Mouse (Mus musculus): ENCODE results near the gene Itgb4. TPM values are rescaled to one million over a fixed set of nuclear protein-coding genes. Genes with fewer than 3 reads are reported as not detected.

The Itgb4 gene
- total RNA-seq, 2 experiments from 2014 or later = 8.2 to 9.7 TPM

GRCm38 (mm10) chr11:116029086-116029865 is 54.8 kb downstream of the Itgb4 start:
- DNase-seq = no peak

DNA sequence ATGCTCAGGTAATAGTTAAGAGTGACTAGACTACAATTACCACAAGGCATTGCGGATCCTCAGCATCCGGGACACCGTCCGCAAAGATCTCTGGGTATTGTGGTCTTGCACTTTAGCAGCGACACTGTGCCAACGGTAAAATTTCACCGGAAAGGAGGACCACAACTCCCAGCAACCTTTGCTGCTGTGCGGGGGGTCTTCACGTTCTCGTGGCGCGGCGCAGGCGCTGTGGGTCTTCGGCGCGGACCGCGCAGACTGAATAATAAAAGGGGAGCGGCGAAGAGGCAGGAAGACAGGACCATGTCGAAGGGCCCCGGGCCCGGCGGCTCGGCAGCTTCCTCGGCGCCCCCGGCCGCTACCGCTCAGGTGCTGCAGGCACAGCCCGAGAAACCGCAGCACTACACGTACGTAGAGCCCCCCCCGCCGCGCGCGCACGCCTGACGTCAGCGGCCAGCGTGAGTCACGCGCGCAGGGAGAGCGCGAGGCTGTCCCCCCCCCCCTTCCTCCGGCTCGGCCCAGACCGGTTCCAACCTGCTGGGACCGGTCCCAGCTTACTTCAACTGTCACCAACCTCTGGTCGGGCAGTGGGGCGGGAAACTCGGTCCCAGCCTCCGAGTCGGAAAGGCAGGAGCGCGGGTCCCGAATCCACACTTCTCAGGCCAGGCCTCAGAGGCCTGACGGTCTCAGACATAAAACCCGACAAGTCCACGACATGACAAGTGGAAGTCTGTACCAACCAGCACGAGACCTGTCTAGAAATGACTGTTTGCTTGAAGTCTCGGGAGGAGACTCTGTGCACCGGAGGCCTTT is 55.8 kb downstream of the Itgb4 start, which contains the start of gene Unk:
Gene Unk, plus strand, starts transcription at position 235 of the 810 bp plus-strand sequence.
- peak; percentile 98 for DNase-seq

GRCm38 (mm10) chr11:116030898-116031845 is 56.7 kb downstream of the Itgb4 start:
- no peak for DNase-seq

DNA sequence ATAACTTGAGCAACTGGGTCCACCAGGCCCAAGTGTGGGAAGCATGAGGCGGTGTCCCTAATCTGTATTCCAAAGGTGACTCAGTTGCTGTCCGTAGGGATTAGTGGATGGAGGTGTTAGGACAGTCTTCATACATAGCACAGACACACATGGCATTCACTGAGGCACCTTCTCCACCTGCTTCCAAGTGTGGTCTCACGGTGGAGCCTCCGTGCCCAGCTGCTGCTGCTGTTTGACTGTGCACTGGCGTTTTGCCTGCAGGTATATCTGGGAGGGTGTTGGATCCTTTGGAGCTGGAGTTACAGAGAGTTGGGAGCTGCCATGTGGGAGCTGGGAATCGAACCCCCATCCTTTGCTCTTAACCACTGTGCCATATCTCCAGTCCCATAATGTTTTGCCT is 60.1 kb downstream of the Itgb4 start:
- DNase-seq = no peak

DNA sequence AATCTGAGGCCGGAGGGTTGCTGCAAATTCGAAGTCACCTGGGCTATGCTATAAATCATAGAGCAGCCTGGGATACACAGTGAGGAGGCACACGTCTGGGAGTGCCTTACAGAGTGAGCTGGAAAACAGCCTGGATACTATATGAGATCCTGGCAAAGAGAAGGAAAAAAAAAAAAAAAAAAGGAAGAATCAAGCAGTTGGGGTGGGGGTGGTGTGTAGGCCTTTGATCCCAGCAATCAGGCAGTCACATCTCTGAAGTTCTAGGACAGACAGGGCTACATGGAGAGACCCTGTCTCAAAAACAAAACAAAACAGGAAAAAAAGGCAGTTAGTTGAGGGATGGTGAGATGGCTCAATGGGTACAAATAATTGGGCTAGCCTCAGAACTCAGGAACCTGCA is 62.2 kb downstream of the Itgb4 start:
- no peak for DNase-seq

- no peak for DNase-seq
Observed at GRCm38 (mm10) chr11:116037826-116038225, 63.3 kb downstream of the Itgb4 start.

- no peak for DNase-seq
Observed at GRCm38 (mm10) chr11:116040593-116040992, 66.1 kb downstream of the Itgb4 start.

DNA sequence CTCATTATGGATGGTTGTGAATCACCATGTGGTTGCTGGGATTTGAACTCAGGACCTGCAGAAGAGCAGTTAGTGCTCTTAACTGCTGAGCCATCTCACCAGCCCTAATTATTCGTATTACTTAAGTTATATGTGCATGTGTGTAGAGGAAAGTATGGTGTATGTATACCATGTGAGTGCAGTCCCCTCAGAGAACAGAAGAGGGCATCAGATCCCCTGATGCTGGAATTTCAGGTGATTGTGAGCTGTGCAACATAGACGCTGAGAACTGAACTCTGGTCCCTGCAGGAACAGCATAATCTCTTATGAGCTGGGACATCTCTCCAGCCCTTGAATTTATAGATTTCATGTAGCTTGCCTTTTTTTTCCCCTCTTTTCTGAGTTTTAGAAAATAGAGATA is 67.3 kb downstream of the Itgb4 start:
- no peak for DNase-seq

GRCm38 (mm10) chr11:116042372-116043138 is 68.0 kb downstream of the Itgb4 start:
- no peak for DNase-seq

DNA sequence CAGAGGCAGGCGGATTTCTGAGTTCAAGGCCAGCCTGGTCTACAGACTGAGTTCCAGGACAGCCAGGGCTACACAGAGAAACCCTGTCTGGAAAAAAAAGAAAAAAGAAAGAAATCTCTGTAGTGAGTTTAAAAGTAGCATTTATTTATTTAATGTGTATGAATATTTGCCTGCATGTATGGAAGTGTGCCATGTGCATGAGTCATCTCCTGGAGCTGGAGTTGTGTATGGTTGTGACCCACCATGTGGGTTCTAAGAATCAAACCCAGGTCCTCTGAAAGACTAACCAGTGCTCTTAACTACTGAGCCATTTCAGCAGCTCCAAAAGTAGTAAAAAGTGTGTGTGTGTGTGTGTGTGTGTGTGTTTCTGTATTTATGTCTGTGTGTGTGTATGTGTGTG is 68.8 kb downstream of the Itgb4 start:
- DNase-seq = no peak

DNA sequence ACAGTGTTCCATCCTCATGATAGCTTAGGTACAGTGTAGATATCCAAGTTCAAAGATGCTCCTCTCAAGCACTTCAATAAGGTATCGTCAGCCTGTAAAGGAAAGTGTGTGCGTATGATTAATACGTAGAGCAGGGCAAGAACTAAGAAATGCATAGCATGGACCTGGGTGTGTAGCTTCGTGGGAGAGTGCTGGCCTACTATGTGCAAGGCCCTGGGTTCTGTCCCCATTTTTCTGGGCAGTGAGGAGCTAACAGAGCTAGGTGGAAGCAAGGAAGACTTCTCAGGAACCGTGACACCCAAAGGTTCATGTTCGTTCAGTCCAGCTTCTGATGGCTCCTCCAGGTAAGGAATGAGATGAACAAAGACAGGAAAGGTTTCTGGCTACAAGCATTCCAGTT is 70.7 kb downstream of the Itgb4 start:
- DNase-seq = no peak

DNA sequence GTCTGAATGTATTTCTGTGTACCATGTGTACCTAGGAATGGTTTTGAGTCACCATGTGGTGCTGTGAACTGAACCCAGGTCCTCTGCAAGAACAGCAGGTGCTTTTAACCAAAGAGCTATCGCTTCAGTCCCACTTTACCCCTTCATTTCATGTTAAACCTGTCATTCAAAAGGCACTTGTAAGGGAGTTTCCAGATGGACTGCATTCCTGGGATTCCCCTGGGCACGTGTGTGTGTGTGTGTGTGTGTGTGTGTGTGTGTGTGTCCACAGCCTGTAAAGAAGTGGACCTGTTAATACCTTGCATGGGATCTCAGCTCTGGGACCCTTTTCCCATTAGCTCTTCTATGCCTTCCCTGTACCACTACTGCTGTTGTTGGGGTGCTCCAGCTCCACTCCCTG is 75.1 kb downstream of the Itgb4 start:
- DNase-seq = no peak

DNA sequence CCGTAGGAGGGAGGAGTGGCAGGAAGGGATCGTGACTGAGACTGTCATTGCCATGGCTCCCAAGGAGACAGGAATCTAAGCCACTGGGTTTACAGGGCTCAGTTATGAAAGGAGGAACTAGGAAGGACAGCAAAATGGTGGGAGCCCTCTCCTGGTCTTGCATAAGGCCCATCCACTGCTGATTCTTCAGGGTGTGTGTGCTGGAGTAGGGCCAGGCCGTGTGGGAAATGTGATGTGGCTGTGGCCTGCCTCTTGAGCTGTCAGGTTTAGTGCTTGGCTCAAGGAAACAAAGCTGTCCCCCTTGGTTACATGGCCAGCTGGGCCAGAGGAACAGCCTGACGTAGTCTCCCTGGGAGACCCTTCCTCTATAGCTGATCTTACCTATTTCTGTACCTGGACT is 75.7 kb downstream of the Itgb4 start:
- DNase-seq = no peak

DNA sequence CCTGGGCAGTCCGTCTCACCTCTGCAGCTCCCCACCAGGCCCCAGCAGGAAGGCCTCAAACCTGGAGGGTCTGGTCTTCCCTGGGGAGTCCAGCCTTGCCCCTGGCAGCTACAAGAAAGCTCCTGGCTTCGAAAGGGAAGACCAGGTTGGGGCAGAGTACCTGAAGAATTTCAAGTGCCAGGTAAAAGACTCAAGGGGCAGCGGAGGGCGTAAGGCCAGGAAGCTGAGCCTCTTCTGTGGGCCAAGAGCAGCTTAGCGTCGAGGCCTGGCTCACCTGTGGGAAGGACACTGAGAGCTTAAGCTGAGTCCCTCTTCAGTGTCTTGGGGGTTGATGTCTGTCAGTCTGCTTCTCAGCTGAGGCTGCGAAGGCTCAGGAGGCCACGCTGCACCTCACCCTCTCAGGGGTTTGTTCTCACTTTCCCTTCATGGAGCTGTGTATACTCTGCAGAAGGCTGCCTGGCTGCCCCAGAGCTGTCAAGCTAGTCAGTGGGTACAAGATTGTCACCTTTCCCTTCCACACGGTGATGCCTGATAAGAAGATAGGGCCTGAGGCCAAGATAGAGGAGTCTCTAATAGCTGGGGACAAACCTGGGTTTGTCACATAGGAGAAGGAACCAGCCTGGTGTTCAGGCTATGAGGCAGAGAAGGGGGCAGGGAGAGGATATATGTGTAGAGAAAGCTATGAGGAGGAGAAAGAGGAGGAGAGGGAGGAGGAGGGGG is 79.2 kb downstream of the Itgb4 start:
- DNase-seq = no peak

DNA sequence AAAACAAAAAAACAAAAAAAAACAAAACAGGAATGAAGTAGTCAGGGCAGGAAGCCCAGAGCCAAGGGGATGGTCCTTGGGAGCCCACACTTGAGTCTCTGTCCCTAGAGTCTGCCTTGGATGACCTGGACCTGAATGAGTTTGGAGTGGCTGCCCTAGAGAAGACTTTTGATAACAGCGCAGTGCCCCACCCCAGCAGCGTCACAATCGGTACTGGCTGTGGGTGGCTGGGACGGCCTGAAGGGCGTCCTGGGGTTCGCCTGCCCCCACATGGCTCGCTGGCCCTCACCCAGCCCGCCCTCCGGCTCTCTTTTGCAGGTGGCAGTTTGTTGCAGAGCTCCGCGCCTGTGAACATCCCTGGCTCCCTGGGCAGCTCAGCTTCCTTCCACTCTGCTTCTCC is 81.4 kb downstream of the Itgb4 start:
- DNase-seq = no peak

- no peak for DNase-seq
Observed at GRCm38 (mm10) chr11:116057237-116057881, 82.8 kb downstream of the Itgb4 start.
